Mouse (Mus musculus): ENCODE data around the gene Sdhb.

DNA sequence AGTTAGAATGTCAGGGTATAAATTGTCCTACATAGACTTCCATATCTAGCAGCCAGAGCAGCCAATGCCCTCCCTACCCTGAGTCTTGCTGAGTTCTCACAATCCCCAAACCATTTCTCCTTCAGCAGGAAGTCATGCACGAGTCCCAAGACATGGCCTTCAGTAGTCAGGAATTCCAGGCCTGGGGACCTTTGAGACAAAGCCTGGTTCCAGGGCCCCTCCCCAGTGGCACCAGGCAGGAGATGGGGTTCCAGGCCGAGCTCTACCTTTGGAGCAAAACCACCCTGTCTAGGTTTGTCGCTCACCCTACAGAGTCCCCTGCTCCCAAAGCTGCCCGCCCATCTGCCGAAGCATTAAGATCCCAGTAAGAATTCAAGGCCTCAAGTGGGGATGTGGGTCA, 44.7 kb upstream of the Sdhb start:
- TF ChIP-seq CTCF (IDR thresholded peaks at IDR 0.05; ENCODE audit: low read depth, low read length) (no peak), EP300 (IDR thresholded peaks at IDR 0.05; ENCODE audit: insufficient read depth, low read depth, low read length) (no peak)
